Mouse (Mus musculus) embryo, embryonic 10 days (tissue): ENCODE results near the gene Pde2a.

Source experiments
- DNase-seq: peaks from one replicate; pipeline ENCODE4 v3.0.0-alpha.2; 2015; ENCODE audit warnings: low spot score

Gene Pde2a

GRCm38 (mm10) chr7:101403831-101404230 is 17.7 kb upstream of the Pde2a start:
- DNase-seq: no peak

- DNase-seq: no peak
These were observed 11.1 kb upstream of the Pde2a start, which contains the start of gene Gm45837 for GRCm38 (mm10) chr7:101410267-101410936. Gene Gm45837, plus strand, starts transcription at chr7:101410886.

GRCm38 (mm10) chr7:101412796-101413195 is 8.7 kb upstream of the Pde2a start:
- peak; percentile 86 for DNase-seq

- DNase-seq: no peak
These were observed 7.3 kb upstream of the Pde2a start for GRCm38 (mm10) chr7:101414209-101414608.

GRCm38 (mm10) chr7:101414661-101415511 is 6.6 kb upstream of the Pde2a start:
- DNase-seq: no peak

- no peak for DNase-seq
These were observed 5.9 kb upstream of the Pde2a start for GRCm38 (mm10) chr7:101415512-101416100.

- DNase-seq: no peak
These were observed 5.1 kb upstream of the Pde2a start for GRCm38 (mm10) chr7:101416391-101416790.

- peak; percentile 77 for DNase-seq
These were observed 2.3 kb upstream of the Pde2a start for GRCm38 (mm10) chr7:101419013-101419770.

GRCm38 (mm10) chr7:101422069-101422468 is 578 bp downstream of the Pde2a start:
- peak; percentile 74 for DNase-seq

- DNase-seq: no peak
These were observed 1.2 kb downstream of the Pde2a start for GRCm38 (mm10) chr7:101422646-101423045.

- DNase-seq: no peak
These were observed 2.5 kb downstream of the Pde2a start for GRCm38 (mm10) chr7:101423970-101424369.

- DNase-seq: no peak
These were observed 5.2 kb downstream of the Pde2a start for GRCm38 (mm10) chr7:101426692-101427091.

GRCm38 (mm10) chr7:101427736-101428135 is 6.2 kb downstream of the Pde2a start:
- DNase-seq: peak; percentile 65

GRCm38 (mm10) chr7:101435038-101435437 is 13.5 kb downstream of the Pde2a start:
- DNase-seq: no peak

GRCm38 (mm10) chr7:101437876-101438275 is 16.4 kb downstream of the Pde2a start:
- peak; percentile 81 for DNase-seq

GRCm38 (mm10) chr7:101443093-101443492 is 21.6 kb downstream of the Pde2a start:
- DNase-seq: no peak

GRCm38 (mm10) chr7:101444211-101444610 is 22.7 kb downstream of the Pde2a start:
- no peak for DNase-seq

GRCm38 (mm10) chr7:101449855-101450254 is 28.4 kb downstream of the Pde2a start:
- DNase-seq: no peak

- DNase-seq: peak; percentile 93
These were observed 29.2 kb downstream of the Pde2a start for GRCm38 (mm10) chr7:101450422-101451401.

GRCm38 (mm10) chr7:101452669-101453068 is 31.2 kb downstream of the Pde2a start:
- no peak for DNase-seq

GRCm38 (mm10) chr7:101453296-101453695 is 31.8 kb downstream of the Pde2a start:
- DNase-seq: no peak
